Mouse (Mus musculus) MEL (cell line): ENCODE results near the gene Ube4a. TPM values are rescaled to one million over a fixed set of nuclear protein-coding genes. Genes with fewer than 3 reads are reported as not detected.

ENCODE experiments used
- DNase-seq: peaks from one replicate; pipeline ENCODE4 v3.0.0; 2011; ENCODE audit warnings: low read depth, low spot score
- H3K27ac ChIP-seq: 2 replicates; pipeline ENCODE4 v1.5.1; 2012; ENCODE audit warnings: low read depth, mild to moderate bottlenecking, control low read depth, low read length, moderate library complexity; ENCODE audit not compliant: control insufficient read depth
- H3K27me3 ChIP-seq, 2 experiments: fragments of 150-350 bp in 1 of 2; sonication (generic) in 1 of 2; 2 replicates each; pipeline ENCODE4 v1.6.1; 2012; ENCODE audit warnings: low read length in 2 of 2, mild to moderate bottlenecking in 2 of 2, improper control_type of control experiment in 1 of 2, moderate library complexity in 1 of 2; ENCODE audit not compliant: insufficient read depth in 2 of 2, control insufficient read depth in 1 of 2
- H3K36me3 ChIP-seq, 2 experiments: 2 replicates each; pipeline ENCODE4 v1.6.1; 2012 to 2014; ENCODE audit warnings: low read length in 2 of 2, improper control_type of control experiment in 1 of 2, inconsistent platforms in 1 of 2, mild to moderate bottlenecking in 1 of 2; ENCODE audit not compliant: insufficient read depth in 2 of 2, control insufficient read depth in 1 of 2
- H3K4me1 ChIP-seq, 2 experiments: fragments of 150-350 bp in 1 of 2; sonication (generic) in 1 of 2; 2 replicates each; pipeline ENCODE4 v1.6.1; 2012; ENCODE audit warnings: low read length in 2 of 2, improper control_type of control experiment in 1 of 2, mild to moderate bottlenecking in 1 of 2; ENCODE audit not compliant: insufficient read depth in 2 of 2, control insufficient read depth in 1 of 2
- H3K4me3 ChIP-seq, 2 experiments: fragments of 150-350 bp in 1 of 2; sonication (generic) in 1 of 2; 2 replicates each; pipeline ENCODE4 v1.5.1; 2012; ENCODE audit warnings: low read depth in 2 of 2, low read length in 2 of 2, mild to moderate bottlenecking in 2 of 2, moderate library complexity in 2 of 2, control low read depth in 1 of 2, improper control_type of control experiment in 1 of 2; ENCODE audit not compliant: control insufficient read depth in 1 of 2, insufficient read depth in 1 of 2
- H3K79me2 ChIP-seq: 2 replicates; pipeline ENCODE4 v1.6.1; 2012; ENCODE audit warnings: mild to moderate bottlenecking, low read length, moderate library complexity; ENCODE audit not compliant: control insufficient read depth, poor library complexity, insufficient read depth
- H3K9ac ChIP-seq: 2 replicates; pipeline ENCODE4 v1.6.1; 2012; ENCODE audit warnings: low read depth, mild to moderate bottlenecking, control low read depth, low read length, moderate library complexity; ENCODE audit not compliant: control insufficient read depth, poor library complexity, severe bottlenecking
- H3K9me3 ChIP-seq: fragments of 150-350 bp; sonication (generic); replicated peaks from 2 replicates; pipeline ENCODE4 v1.6.1; 2012; ENCODE audit warnings: mild to moderate bottlenecking, low read length, improper control_type of control experiment, moderate library complexity; ENCODE audit not compliant: insufficient read depth
- BHLHE40 ChIP-seq: IDR thresholded peaks from 2 replicates; pipeline ENCODE4 v1.6.1; 2012; ENCODE audit warnings: low read depth, mild to moderate bottlenecking, inconsistent platforms, low read length, improper control_type of control experiment, borderline replicate concordance
- CHD2 ChIP-seq: IDR thresholded peaks from 2 replicates; pipeline ENCODE4 v1.6.1; 2011; ENCODE audit warnings: low read length, improper control_type of control experiment
- ELF1 ChIP-seq: IDR thresholded peaks from 2 replicates; pipeline ENCODE4 v1.6.1; 2014; ENCODE audit warnings: low read depth, mild to moderate bottlenecking, inconsistent platforms, low read length, improper control_type of control experiment, moderate library complexity
- EP300 ChIP-seq, 2 experiments: IDR thresholded peaks; 2 replicates each; pipeline ENCODE4 v1.6.1; 2011; ENCODE audit warnings: improper control_type of control experiment in 2 of 2, low read length in 2 of 2, low read depth in 1 of 2, mild to moderate bottlenecking in 1 of 2
- GABPA ChIP-seq: IDR thresholded peaks from 2 replicates; pipeline ENCODE4 v1.6.1; 2012; ENCODE audit warnings: low read depth, mild to moderate bottlenecking, inconsistent platforms, low read length, improper control_type of control experiment, moderate library complexity
- HCFC1 ChIP-seq: IDR thresholded peaks from 2 replicates; pipeline ENCODE4 v1.6.1; 2012; ENCODE audit warnings: low read depth, mild to moderate bottlenecking, inconsistent platforms, low read length, improper control_type of control experiment, moderate library complexity
- JUND ChIP-seq: IDR thresholded peaks from 2 replicates; pipeline ENCODE4 v1.6.1; 2011; ENCODE audit warnings: low read depth, mild to moderate bottlenecking, improper control_type of control experiment, low read length
- KAT2A ChIP-seq: conservative IDR thresholded peaks from 2 replicates; pipeline ENCODE4 v1.6.1; 2012; ENCODE audit warnings: low read depth, low read length, improper control_type of control experiment, inconsistent platforms
- MAX ChIP-seq: IDR thresholded peaks from 2 replicates; pipeline ENCODE4 v1.6.1; 2011; ENCODE audit warnings: low read length, improper control_type of control experiment
- MAZ ChIP-seq: IDR thresholded peaks from 2 replicates; pipeline ENCODE4 v1.6.1; 2012; ENCODE audit warnings: low read depth, mild to moderate bottlenecking, inconsistent platforms, low read length, improper control_type of control experiment
- MEF2A ChIP-seq: IDR thresholded peaks from 2 replicates; pipeline ENCODE4 v1.6.1; 2014; ENCODE audit warnings: low read depth, mild to moderate bottlenecking, inconsistent platforms, low read length, improper control_type of control experiment; ENCODE audit not compliant: poor library complexity, insufficient replicate concordance, severe bottlenecking; ENCODE audit errors: extremely low read depth
- MYB ChIP-seq: IDR thresholded peaks from 2 replicates; pipeline ENCODE4 v1.6.1; 2011; ENCODE audit warnings: mild to moderate bottlenecking, low read depth, low read length, improper control_type of control experiment
- MYC ChIP-seq: IDR thresholded peaks from 2 replicates; pipeline ENCODE4 v1.6.1; 2011; ENCODE audit warnings: low read depth, mild to moderate bottlenecking, low read length, improper control_type of control experiment, moderate library complexity
- NELFE ChIP-seq: IDR thresholded peaks from 2 replicates; pipeline ENCODE4 v1.6.1; 2011; ENCODE audit warnings: low read depth, low read length, improper control_type of control experiment
- NRF1 ChIP-seq: IDR thresholded peaks from 2 replicates; pipeline ENCODE4 v1.6.1; 2014; ENCODE audit warnings: low read depth, mild to moderate bottlenecking, inconsistent platforms, low read length, improper control_type of control experiment, moderate library complexity; ENCODE audit not compliant: poor library complexity, insufficient read depth, severe bottlenecking
- POLR2A ChIP-seq, 2 experiments: IDR thresholded peaks; 2 replicates each; pipeline ENCODE4 v1.6.1; 2011 to 2012; ENCODE audit warnings: low read length in 2 of 2, mild to moderate bottlenecking in 2 of 2, control low read depth in 1 of 2, improper control_type of control experiment in 1 of 2, low read depth in 1 of 2, moderate library complexity in 1 of 2; ENCODE audit not compliant: control insufficient read depth in 1 of 2, insufficient read depth in 1 of 2, poor library complexity in 1 of 2
- POLR2AphosphoS2 ChIP-seq: IDR thresholded peaks from 2 replicates; pipeline ENCODE4 v1.6.1; 2011; ENCODE audit warnings: low read length, improper control_type of control experiment
- POLR2AphosphoS5 ChIP-seq: IDR thresholded peaks from 2 replicates; pipeline ENCODE4 v1.6.1; 2012; ENCODE audit warnings: low read depth, borderline replicate concordance, mild to moderate bottlenecking, inconsistent platforms, low read length, moderate library complexity, mixed read lengths
- RAD21 ChIP-seq: IDR thresholded peaks from 2 replicates; pipeline ENCODE4 v1.6.1; 2011; ENCODE audit warnings: mild to moderate bottlenecking, low read depth, low read length, improper control_type of control experiment
- RCOR1 ChIP-seq: IDR thresholded peaks from 2 replicates; pipeline ENCODE4 v1.6.1; 2012; ENCODE audit warnings: low read depth, mild to moderate bottlenecking, inconsistent platforms, low read length, improper control_type of control experiment
- SIN3A ChIP-seq: IDR thresholded peaks from 2 replicates; pipeline ENCODE4 v1.6.1; 2012; ENCODE audit warnings: low read length, improper control_type of control experiment, inconsistent platforms
- SMC3 ChIP-seq: IDR thresholded peaks from 2 replicates; pipeline ENCODE4 v1.6.1; 2011; ENCODE audit warnings: low read depth, low read length, improper control_type of control experiment
- TAL1 ChIP-seq: IDR thresholded peaks from 2 replicates; pipeline ENCODE4 v1.6.1; 2012; ENCODE audit warnings: mild to moderate bottlenecking, inconsistent platforms, low read length, moderate library complexity, mixed read lengths
- TBP ChIP-seq: IDR thresholded peaks from 2 replicates; pipeline ENCODE4 v1.8.0; 2011; ENCODE audit warnings: low read depth, low read length, improper control_type of control experiment
- USF1 ChIP-seq: IDR thresholded peaks from 2 replicates; pipeline ENCODE4 v1.6.1; 2014; ENCODE audit warnings: low read depth, mild to moderate bottlenecking, inconsistent platforms, low read length, improper control_type of control experiment, moderate library complexity
- USF2 ChIP-seq, 2 experiments: IDR thresholded peaks; 2 replicates each; pipeline ENCODE4 v1.6.1; 2011 to 2012; ENCODE audit warnings: improper control_type of control experiment in 2 of 2, low read length in 2 of 2, borderline replicate concordance in 1 of 2, inconsistent platforms in 1 of 2, low read depth in 1 of 2, mild to moderate bottlenecking in 1 of 2; ENCODE audit not compliant: insufficient read depth in 1 of 2
- ZC3H11A ChIP-seq: IDR thresholded peaks from 2 replicates; pipeline ENCODE4 v1.6.1; 2012; ENCODE audit warnings: low read depth, mild to moderate bottlenecking, inconsistent platforms, low read length, improper control_type of control experiment
- ZKSCAN1 ChIP-seq: IDR thresholded peaks from 2 replicates; pipeline ENCODE4 v1.6.1; 2012; ENCODE audit warnings: low read depth, mild to moderate bottlenecking, inconsistent platforms, low read length, improper control_type of control experiment, moderate library complexity
- polyA plus RNA-seq, 2 experiments: library from polyadenylated mRNA; stranded (reverse) in 1 of 2; unstranded in 1 of 2; fragments of >175 nt in 1 of 2; fragments of >200 nt in 1 of 2; gene quantifications; 2 replicates each; pipeline versions ENCODE4 v1.2.1 to v1.2.4; 2012; ENCODE audit warnings: low replicate concordance in 2 of 2, low read depth in 1 of 2; ENCODE audit not compliant: insufficient read length in 2 of 2, insufficient read depth in 1 of 2, missing spikeins in 1 of 2
- total RNA-seq: library from RNA; depleted of rRNA; stranded (reverse); fragments of 300-350 nt; gene quantifications from 2 replicates; pipeline ENCODE4 v1.2.3, GENCODE M21; 2012

The Ube4a gene
- total and polyA plus RNA-seq, 3 experiments, result 24.2 to 37.9 (median 32.8) TPM

- Histone ChIP-seq H3K27ac (no peak overlapping the region), H3K4me3 (no peak overlapping the region), H3K4me1 (peaks cover 4 to 6% of the 10 kb centered on the region in 2 experiments), H3K36me3 (peaks cover 0 to 6% of the 10 kb centered on the region in 2 experiments; a peak in 2 of 4 replicates), H3K27me3 (peaks cover 1 to 2% of the 10 kb centered on the region in 2 experiments; a peak in 2 of 4 replicates), H3K9ac (no peak overlapping the region), H3K79me2 (no peaks in the 10 kb centered on the region), H3K9me3 (no peaks in the 10 kb centered on the region)
- DNase-seq, result no peak
- no peak for TF ChIP-seq MAX
- TF ChIP-seq MAZ, result no peak
- TF ChIP-seq MEF2A, result no peak
- TF ChIP-seq USF2 (IDR thresholded peaks at IDR 0.05; ENCODE audit: borderline replicate concordance in 1 of 2, insufficient read depth in 1 of 2, low read depth in 1 of 2, low read length in 2 of 2), result no peak
- no peak for TF ChIP-seq HCFC1
- no peak for TF ChIP-seq TAL1
- no peak for TF ChIP-seq BHLHE40
- no peak for TF ChIP-seq SIN3A
- TF ChIP-seq ZKSCAN1, result no peak
- no peak for TF ChIP-seq NRF1
- no peak for TF ChIP-seq ZC3H11A
- TF ChIP-seq MYB, result no peak
- no peak for TF ChIP-seq ELF1
- TF ChIP-seq KAT2A, result no peak
- no peak for TF ChIP-seq USF1
- no peak for TF ChIP-seq GABPA
- no peak for TF ChIP-seq POLR2AphosphoS2
- TF ChIP-seq SMC3, result no peak
- TF ChIP-seq, all 39 proteins: peak for 0
Measured at GRCm38 (mm10) chr9:44999776-45000175, 34.4 kb upstream of the Ube4a start.

DNA sequence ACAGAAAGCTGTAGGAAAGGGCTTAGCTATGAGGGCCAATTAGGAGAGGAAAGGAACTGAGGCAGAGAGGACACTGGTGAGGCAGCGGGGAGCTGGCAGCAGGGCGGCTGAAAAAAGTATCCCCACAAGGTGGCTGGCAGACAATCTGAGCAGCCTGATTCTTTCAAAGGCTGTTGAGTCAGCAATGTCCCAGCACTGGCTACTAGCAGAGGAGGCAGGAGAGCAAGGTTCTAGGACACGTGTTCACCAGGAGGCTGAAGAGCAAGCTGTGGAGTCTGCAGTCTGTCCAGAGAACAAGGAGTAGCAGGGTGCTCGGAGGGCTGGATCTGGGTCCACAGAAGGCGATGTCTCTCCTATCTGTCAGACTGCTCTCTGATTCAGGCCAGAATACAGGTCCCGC lies 33.8 kb upstream of the Ube4a start:
- H3K27me3 ChIP-seq, result peaks cover 1 to 2% of the 10 kb centered on the region in 2 experiments; a peak in 2 of 4 replicates
- H3K79me2 ChIP-seq, result no peaks in the 10 kb centered on the region

More for the DNA sequence above, 33.8 kb upstream of the Ube4a start:
- no peaks in the 10 kb centered on the region for H3K9me3 ChIP-seq
- TF ChIP-seq CHD2, result no peak
- no peak for TF ChIP-seq NELFE
- no peak for TF ChIP-seq POLR2AphosphoS5
- TF ChIP-seq TAL1, result no peak
- no peak for TF ChIP-seq POLR2AphosphoS2
- TF ChIP-seq RCOR1, result no peak
- TF ChIP-seq POLR2A (IDR thresholded peaks at IDR 0.05; ENCODE audit: control insufficient read depth in 1 of 2, insufficient read depth in 1 of 2, low read depth in 1 of 2, low read length in 2 of 2, poor library complexity in 1 of 2), result no peak
- TF ChIP-seq JUND, result no peak
- TF ChIP-seq ZC3H11A, result no peak
- TF ChIP-seq SMC3, result no peak
- no peak for TF ChIP-seq RAD21
- no peak for TF ChIP-seq MYC
- TF ChIP-seq MEF2A, result no peak
- no peak for TF ChIP-seq NRF1
- TF ChIP-seq MYB, result no peak
- no peak for TF ChIP-seq TBP
- no peak for TF ChIP-seq EP300 (IDR thresholded peaks at IDR 0.05; ENCODE audit: low read depth in 1 of 2, low read length in 2 of 2)
- H3K4me3 ChIP-seq, result no peak overlapping the region
- DNase-seq, result no peak
- H3K4me1 ChIP-seq, result peaks cover 10 to 12% of the 10 kb centered on the region in 2 experiments
- H3K9ac ChIP-seq, result no peak overlapping the region
- no peak overlapping the region for H3K27ac ChIP-seq
- peaks cover 0 to 12% of the 10 kb centered on the region in 2 experiments; a peak in 2 of 4 replicates for H3K36me3 ChIP-seq
